10 mouse cellular contexts compared by ENCODE assay signal in the genomic region with DNA sequence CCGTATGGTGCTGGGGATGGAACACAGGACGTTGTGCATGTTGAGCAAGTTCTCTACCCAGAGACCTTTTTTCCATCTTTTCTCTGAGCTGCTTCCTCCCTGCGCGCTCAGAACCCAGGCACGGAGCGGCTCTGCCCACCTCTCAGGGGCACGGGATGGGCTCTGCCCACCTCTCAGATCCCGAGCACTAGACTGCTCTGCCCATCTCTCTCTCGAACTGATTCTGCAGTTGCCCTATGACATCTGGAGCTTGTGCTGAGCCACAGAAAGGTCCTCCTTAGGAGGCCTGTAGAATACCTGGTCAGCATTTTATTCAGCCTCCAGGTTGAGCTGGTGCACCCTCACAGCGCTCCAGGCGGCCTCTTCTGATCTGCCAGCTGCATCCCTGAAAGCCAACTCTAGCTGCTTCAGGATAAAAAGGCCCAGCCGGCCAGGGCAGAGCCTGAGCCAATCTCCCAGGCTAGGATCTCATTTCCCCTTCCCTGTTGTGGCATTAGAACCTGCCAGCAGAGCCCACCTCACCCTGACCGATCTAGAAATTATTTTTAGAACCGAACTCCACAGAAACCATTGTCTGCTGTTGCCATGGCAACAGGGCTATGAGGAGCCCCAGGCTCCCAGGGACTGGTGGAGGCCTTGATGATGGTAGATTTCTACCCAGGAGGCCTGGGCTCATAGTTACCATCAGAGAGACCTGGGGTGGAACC. TPM values are rescaled to one million over a fixed set of nuclear protein-coding genes. Genes with fewer than 3 reads are reported as not detected.
DNase-seq lines count a peak whose midpoint lies in the region; ATAC-seq and TF ChIP-seq lines count a peak whose summit lies in the region.
"Had no signal": no experiment of that assay in that cellular context is flagged by ENCODE, and none has a peak within 500 bp of the region (broad histone marks: within the 10 kb centered on the region; RNA-seq: fewer than 3 reads in every experiment).

No protein-coding gene starts in this region.

- no peak overlapping the region for H3K27ac ChIP-seq in cerebellum, adult 2 months (ENCODE audit: insufficient read depth, low read length)
- H3K27ac ChIP-seq in embryonic facial prominence, embryonic 11.5 days (replicated peaks; ENCODE audit: low read depth, low read length), result no peak overlapping the region
- peak overlapping the region; percentile 93 for H3K27ac ChIP-seq in midbrain, embryonic 16.5 days (ENCODE audit: low read length)
- H3K27ac ChIP-seq: embryonic facial prominence, embryonic 15.5 days; liver, embryonic 14.5 days had no signal

- H3K9ac ChIP-seq in embryonic facial prominence, embryonic 11.5 days (replicated peaks; ENCODE audit: low read length), result no peak overlapping the region; the same call in 1 of the 2 replicates
- no peak overlapping the region for H3K9ac ChIP-seq in midbrain, embryonic 16.5 days (ENCODE audit: low read depth, low read length)
- H3K9ac ChIP-seq: embryonic facial prominence, embryonic 15.5 days; liver, embryonic 14.5 days had no signal

- peak; percentile 47 to 54 for DNase-seq in cerebellum, adult 2 months
- DNase-seq in cerebellum, postnatal 36 days, result no peak
- DNase-seq in embryonic facial prominence, embryonic 11.5 days (ENCODE audit: low spot score), result peak; percentile 52
- peak; percentile 72 to 85 for DNase-seq in layer of hippocampus, adult 18-20 months (ENCODE audit: low spot score in 2 of 2)

- H3K9me3 ChIP-seq in embryonic facial prominence, embryonic 11.5 days (replicated peaks; ENCODE audit: control insufficient read depth, low read length), result no peaks in the 10 kb centered on the region
- H3K9me3 ChIP-seq in midbrain, embryonic 16.5 days (replicated peaks; ENCODE audit: control insufficient read depth, low read length, poor library complexity, severe bottlenecking), result no peaks in the 10 kb centered on the region
- H3K9me3 ChIP-seq: embryonic facial prominence, embryonic 15.5 days had no signal

- H3K27me3 ChIP-seq in cerebellum, adult 2 months (ENCODE audit: control insufficient read depth, insufficient read depth, low read length), result no peaks in the 10 kb centered on the region
- no peaks in the 10 kb centered on the region for H3K27me3 ChIP-seq in embryonic facial prominence, embryonic 11.5 days (ENCODE audit: control insufficient read depth, insufficient read depth, low read length)
- no peaks in the 10 kb centered on the region for H3K27me3 ChIP-seq in midbrain, embryonic 16.5 days (ENCODE audit: control insufficient read depth, insufficient read depth, low read depth, low read length)
- H3K27me3 ChIP-seq: embryonic facial prominence, embryonic 15.5 days had no signal

- no peak overlapping the region for H3K4me3 ChIP-seq in cerebellum, adult 2 months (replicated peaks; ENCODE audit: insufficient read depth, low read depth, low read length)
- H3K4me3 ChIP-seq in embryonic facial prominence, embryonic 11.5 days (ENCODE audit: low read depth, low read length), result no peak overlapping the region
- no peak overlapping the region for H3K4me3 ChIP-seq in midbrain, embryonic 16.5 days (ENCODE audit: low read depth, low read length)
- H3K4me3 ChIP-seq: embryonic facial prominence, embryonic 15.5 days had no signal

- H3K4me2 ChIP-seq in embryonic facial prominence, embryonic 11.5 days (ENCODE audit: low read depth, low read length), result no peak overlapping the region
- H3K4me2 ChIP-seq in midbrain, embryonic 16.5 days (ENCODE audit: low read length), result peak overlapping the region; percentile 2; the same call in 1 of the 2 replicates
- H3K4me2 ChIP-seq: embryonic facial prominence, embryonic 15.5 days had no signal

- no peak for ATAC-seq in embryonic facial prominence, embryonic 11.5 days (replicated peaks; ENCODE audit: insufficient number of reproducible peaks, low FRiP score, low TSS enrichment, low read depth)
- ATAC-seq in midbrain, embryonic 16.5 days, result peak; percentile 72
- ATAC-seq in inflammation-experienced regulatory T-cells, adult 6 months, result no peak
- ATAC-seq in megakaryocyte-erythroid progenitor cell, adult 5-6 weeks (replicated peaks; ENCODE audit: low FRiP score, low TSS enrichment, poor library complexity, severe bottlenecking), result no peak
- ATAC-seq in megakaryocyte progenitor cell, adult 5-6 weeks (replicated peaks; ENCODE audit: poor library complexity), result no peak

- H3K4me1 ChIP-seq in cerebellum, adult 2 months (ENCODE audit: control insufficient read depth, insufficient read depth, low read length), result peaks cover 22% of the 10 kb centered on the region
- peaks cover 4% of the 10 kb centered on the region; the same call in 1 of the 2 replicates for H3K4me1 ChIP-seq in embryonic facial prominence, embryonic 11.5 days (ENCODE audit: control insufficient read depth, insufficient read depth, low read length)
- peaks cover 18% of the 10 kb centered on the region for H3K4me1 ChIP-seq in midbrain, embryonic 16.5 days (ENCODE audit: control insufficient read depth, insufficient read depth, low read length)

- TF ChIP-seq POLR2A in cerebellum, adult 2 months (IDR thresholded peaks at IDR 0.05; ENCODE audit: borderline replicate concordance, insufficient read depth, low read length), result no peak

- H3K36me3 ChIP-seq in embryonic facial prominence, embryonic 11.5 days (replicated peaks; ENCODE audit: control insufficient read depth, insufficient read depth, low read depth, low read length), result no peaks in the 10 kb centered on the region
- H3K36me3 ChIP-seq in midbrain, embryonic 16.5 days (ENCODE audit: control insufficient read depth, insufficient read depth, low read length), result no peaks in the 10 kb centered on the region
- H3K36me3 ChIP-seq: embryonic facial prominence, embryonic 15.5 days had no signal

- no peak for TF ChIP-seq CTCF in cerebellum, adult 2 months (IDR thresholded peaks at IDR 0.05; ENCODE audit: borderline replicate concordance, insufficient read depth, low read depth, low read length)

- WGBS in cerebellum, adult 2 months, result 41% methylated on average over 14 of the region's 14 CpGs
- 52% methylated on average over 14 of the region's 14 CpGs for WGBS in embryonic facial prominence, embryonic 11.5 days
- WGBS in midbrain, embryonic 16.5 days, result 48% methylated on average over 14 of the region's 14 CpGs

RNA-seq across cellular contexts. Expression of gene Zcchc14, which starts 34.9 kb away (rescaled TPM):
- 37.0 and 41.0 TPM in 2 replicates for polyA plus RNA-seq in cerebellum, adult 2 months (2012; rRNA removed)
- 17.4 and 19.7 TPM in 2 replicates for polyA plus RNA-seq in embryonic facial prominence, embryonic 11.5 days (2014; fragmentation: Nextera tagmentation; extraction: Ambion mirVana)
- total RNA-seq in layer of hippocampus, adult 18-20 months (2021), result 10 to 100 TPM; 88.8 to 90.1 TPM
- polyA plus RNA-seq in midbrain, embryonic 16.5 days (2015; fragmentation: Nextera tagmentation; extraction: Ambion mirVana), result 23.9 and 28.2 TPM in 2 replicates
- polyA plus RNA-seq in inflammation-experienced regulatory T-cells, adult 6 months (2017; shearing (Covaris generic)), result 1 to 10 TPM in 1 of 3 experiments, under 1 TPM in 2; 0.09 to 1.0 (median 0.22) TPM
- not detected in 2 replicates for total RNA-seq in megakaryocyte-erythroid progenitor cell, adult 5-6 weeks (2014; fragmentation: Nextera tagmentation)
- 0.08 TPM in 1 of 2 replicates, not detected in the other for total RNA-seq in megakaryocyte-erythroid progenitor cell, adult 5-6 weeks (2017)
- 0.07 TPM in 1 of 2 replicates, not detected in the other for total RNA-seq in megakaryocyte progenitor cell, adult 5-6 weeks (2015)
- total RNA-seq in megakaryocyte progenitor cell, adult 5-6 weeks (2017), result 0.04 TPM in 1 of 2 replicates, not detected in the other

RNA-seq across cellular contexts. Expression of gene Jph3, which starts 41.8 kb away (rescaled TPM):
- polyA plus RNA-seq in cerebellum, adult 2 months (2012; rRNA removed), result 143 and 154 TPM in 2 replicates
- polyA plus RNA-seq in embryonic facial prominence, embryonic 11.5 days (2014; fragmentation: Nextera tagmentation; extraction: Ambion mirVana), result 4.1 and 4.3 TPM in 2 replicates
- 100 to 1,000 TPM; 344 to 371 TPM for total RNA-seq in layer of hippocampus, adult 18-20 months (2021)
- 105 and 106 TPM in 2 replicates for polyA plus RNA-seq in midbrain, embryonic 16.5 days (2015; fragmentation: Nextera tagmentation; extraction: Ambion mirVana)
- polyA plus RNA-seq in inflammation-experienced regulatory T-cells, adult 6 months (2017; shearing (Covaris generic)), result not detected
- not detected in 2 replicates for total RNA-seq in megakaryocyte-erythroid progenitor cell, adult 5-6 weeks (2014; fragmentation: Nextera tagmentation)
- 0.04 and 0.14 TPM in 2 replicates for total RNA-seq in megakaryocyte-erythroid progenitor cell, adult 5-6 weeks (2017)
- total RNA-seq in megakaryocyte progenitor cell, adult 5-6 weeks (2015), result not detected in 2 replicates
- 0.04 TPM in 1 of 2 replicates, not detected in the other for total RNA-seq in megakaryocyte progenitor cell, adult 5-6 weeks (2017)
- polyA plus RNA-seq: liver, embryonic 14.5 days had no signal

Comparison
In these comparisons a context has a peak if more than half of its experiments do, and no peak if none do; other contexts are left out.
1. DNase-seq: peak in cerebellum, adult 2 months (2 of 2), embryonic facial prominence, embryonic 11.5 days (single experiment) and layer of hippocampus, adult 18-20 months (2 of 2); none in cerebellum, postnatal 36 days (0 of 2).
2. RNA of gene Jph3, which starts 41.8 kb away (polyA plus RNA-seq): 143 to 154 TPM in cerebellum, adult 2 months and 105 to 106 TPM in midbrain, embryonic 16.5 days; 4.1 to 4.3 TPM in embryonic facial prominence, embryonic 11.5 days and not detected in inflammation-experienced regulatory T-cells, adult 6 months; every median in the first group is over 10 times any median in the second.